Mouse (Mus musculus): ENCODE measurements around the gene Ano2. TPM values are rescaled to one million over a fixed set of nuclear protein-coding genes. Genes with fewer than 3 reads are reported as not detected.
A peak's percentile ranks its signal among the peaks of the same experiment; 100 is the strongest.

Gene Ano2
- 0.24 and 0.28 TPM in 2 replicates for polyA plus RNA-seq (2015; fragmentation: Nextera tagmentation; extraction: Ambion mirVana)

GRCm38 (mm10) chr6:125690057-125690703 is at the start of gene Ano2:
Gene Ano2, plus strand, starts transcription at chr6:125690419.
- Histone ChIP-seq H3K27me3 (replicated peaks) (peaks cover 14% of the 10 kb centered on the region), H3K36me3 (no peaks in the 10 kb centered on the region), H3K4me3 (replicated peaks) (peak within 1 kb of the TSS; percentile 13; the same call in 1 of the 2 replicates), H3K9ac (no peak within 1 kb of the TSS), H3K9me3 (no peaks in the 10 kb centered on the region), H3K27ac (no peak within 1 kb of the TSS), H3K4me1 (0 out of 2 replicates have a peak, but pooled peaks cover 8% of the 10 kb centered on the region), H3K4me2 (peak within 1 kb of the TSS; percentile 45)
- WGBS: 3% methylated on average over 18 of the region's 20 CpGs
- 0 out of 2 replicates have a peak, but pooled peaks have one; percentile 14 for ATAC-seq (ENCODE audit: insufficient read depth, low FRiP score, low read depth)

GRCm38 (mm10) chr6:125640486-125640885 is 49.7 kb upstream of the Ano2 start:
- H3K9me3 ChIP-seq: no peaks in the 10 kb centered on the region
- 39% methylated on average over 4 of the region's 4 CpGs for WGBS
- no peak for ATAC-seq (ENCODE audit: insufficient read depth, low FRiP score, low read depth)
- H3K4me3 ChIP-seq (replicated peaks): no peak overlapping the region
- H3K27ac ChIP-seq: no peak overlapping the region
- no peaks in the 10 kb centered on the region for H3K27me3 ChIP-seq (replicated peaks)
- no peaks in the 10 kb centered on the region for H3K36me3 ChIP-seq
- no peak overlapping the region for H3K4me2 ChIP-seq
- H3K4me1 ChIP-seq: no peaks in the 10 kb centered on the region
- H3K9ac ChIP-seq: no peak overlapping the region

GRCm38 (mm10) chr6:125641146-125641545 is 49.1 kb upstream of the Ano2 start:
- no peaks in the 10 kb centered on the region for H3K27me3 ChIP-seq (replicated peaks)
- H3K9ac ChIP-seq: no peak overlapping the region
- no peak for ATAC-seq (ENCODE audit: insufficient read depth, low FRiP score, low read depth)
- H3K27ac ChIP-seq: no peak overlapping the region
- H3K36me3 ChIP-seq: no peaks in the 10 kb centered on the region
- no peaks in the 10 kb centered on the region for H3K9me3 ChIP-seq
- H3K4me1 ChIP-seq: no peaks in the 10 kb centered on the region
- no peak overlapping the region for H3K4me2 ChIP-seq
- 63% methylated on average over 8 of the region's 8 CpGs for WGBS
- no peak overlapping the region for H3K4me3 ChIP-seq (replicated peaks)

GRCm38 (mm10) chr6:125648964-125649363 is 41.3 kb upstream of the Ano2 start:
- Histone ChIP-seq H3K9ac (no peak overlapping the region), H3K27ac (no peak overlapping the region), H3K36me3 (no peaks in the 10 kb centered on the region), H3K27me3 (replicated peaks) (no peaks in the 10 kb centered on the region), H3K4me1 (no peaks in the 10 kb centered on the region), H3K4me2 (no peak overlapping the region), H3K9me3 (no peaks in the 10 kb centered on the region), H3K4me3 (replicated peaks) (no peak overlapping the region)
- no peak for ATAC-seq (ENCODE audit: insufficient read depth, low FRiP score, low read depth)
- 79% methylated on average over 12 of the region's 12 CpGs for WGBS

GRCm38 (mm10) chr6:125651335-125651734 is 38.9 kb upstream of the Ano2 start:
- 68% methylated on average over 3 of the region's 3 CpGs for whole genome bisulfite sequencing
- no peaks in the 10 kb centered on the region for H3K27me3 ChIP-seq (replicated peaks)
- H3K4me1 ChIP-seq: no peaks in the 10 kb centered on the region
- H3K36me3 ChIP-seq: no peaks in the 10 kb centered on the region
- ATAC-seq (ENCODE audit: insufficient read depth, low FRiP score, low read depth): no peak
- H3K9me3 ChIP-seq: no peaks in the 10 kb centered on the region
- H3K4me3 ChIP-seq (replicated peaks): no peak overlapping the region
- H3K9ac ChIP-seq: no peak overlapping the region
- H3K27ac ChIP-seq: no peak overlapping the region
- no peak overlapping the region for H3K4me2 ChIP-seq

DNA sequence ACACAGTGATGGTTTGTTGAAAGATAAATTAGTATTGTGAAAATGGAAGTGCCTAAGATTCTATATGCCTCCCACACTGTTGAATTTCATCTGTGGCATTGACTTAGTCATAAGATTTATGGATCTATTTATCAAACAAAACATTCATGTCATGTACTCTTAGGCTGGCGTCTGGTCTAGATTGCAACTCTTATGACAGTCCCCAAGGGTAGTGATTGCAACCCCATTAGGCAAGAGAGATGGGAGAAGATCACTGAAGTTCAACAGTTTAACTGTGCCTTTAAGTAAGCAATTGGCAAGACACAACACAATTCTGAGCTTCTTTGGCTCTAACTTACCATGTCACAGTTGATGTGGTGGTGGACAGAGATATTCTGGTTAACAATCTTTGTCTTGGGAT is 36.8 kb upstream of the Ano2 start:
- H3K4me1 ChIP-seq: no peaks in the 10 kb centered on the region
- 47% methylated on average over 1 of the region's 1 CpGs for WGBS

DNA sequence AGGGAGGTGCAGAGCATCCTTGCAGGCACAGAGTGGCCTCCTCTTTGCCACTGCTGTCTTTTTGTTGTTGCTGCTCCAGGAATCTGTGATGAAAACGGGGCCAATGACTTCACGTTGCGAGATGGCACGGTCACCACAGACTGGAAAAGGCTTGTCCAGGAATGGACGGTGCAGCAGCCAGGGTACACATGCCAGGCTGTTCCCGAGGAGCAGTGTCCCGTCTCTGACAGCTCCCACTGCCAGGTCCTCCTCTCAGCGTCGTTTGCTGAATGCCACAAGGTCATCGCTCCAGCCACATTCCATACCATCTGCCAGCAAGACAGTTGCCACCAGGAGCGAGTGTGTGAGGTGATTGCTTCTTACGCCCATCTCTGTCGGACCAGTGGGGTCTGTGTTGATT is 33.3 kb upstream of the Ano2 start:
- no peaks in the 10 kb centered on the region for H3K27me3 ChIP-seq (replicated peaks)
- no peak overlapping the region for H3K27ac ChIP-seq
- H3K9ac ChIP-seq: no peak overlapping the region
- no peaks in the 10 kb centered on the region for H3K36me3 ChIP-seq
- 84% methylated on average over 13 of the region's 13 CpGs for WGBS
- H3K4me1 ChIP-seq: no peaks in the 10 kb centered on the region
- H3K4me2 ChIP-seq: no peak overlapping the region
- no peaks in the 10 kb centered on the region for H3K9me3 ChIP-seq
- no peak for ATAC-seq (ENCODE audit: insufficient read depth, low FRiP score, low read depth)
- no peak overlapping the region for H3K4me3 ChIP-seq (replicated peaks)

More for the DNA sequence above, 36.8 kb upstream of the Ano2 start:
- H3K27me3 ChIP-seq (replicated peaks): no peaks in the 10 kb centered on the region
- no peak overlapping the region for H3K4me3 ChIP-seq (replicated peaks)
- no peak overlapping the region for H3K9ac ChIP-seq
- H3K4me2 ChIP-seq: no peak overlapping the region
- no peaks in the 10 kb centered on the region for H3K36me3 ChIP-seq
- H3K27ac ChIP-seq: no peak overlapping the region
- H3K9me3 ChIP-seq: no peaks in the 10 kb centered on the region
- no peak for ATAC-seq (ENCODE audit: insufficient read depth, low FRiP score, low read depth)

GRCm38 (mm10) chr6:125657966-125658365 is 32.3 kb upstream of the Ano2 start:
- no peak overlapping the region for H3K4me2 ChIP-seq
- no peaks in the 10 kb centered on the region for H3K27me3 ChIP-seq (replicated peaks)
- no peaks in the 10 kb centered on the region for H3K36me3 ChIP-seq
- no peak overlapping the region for H3K27ac ChIP-seq
- H3K4me3 ChIP-seq (replicated peaks): no peak overlapping the region
- WGBS: 73% methylated on average over 5 of the region's 5 CpGs
- ATAC-seq (ENCODE audit: insufficient read depth, low FRiP score, low read depth): no peak
- no peak overlapping the region for H3K9ac ChIP-seq
- H3K4me1 ChIP-seq: no peaks in the 10 kb centered on the region
- H3K9me3 ChIP-seq: no peaks in the 10 kb centered on the region

DNA sequence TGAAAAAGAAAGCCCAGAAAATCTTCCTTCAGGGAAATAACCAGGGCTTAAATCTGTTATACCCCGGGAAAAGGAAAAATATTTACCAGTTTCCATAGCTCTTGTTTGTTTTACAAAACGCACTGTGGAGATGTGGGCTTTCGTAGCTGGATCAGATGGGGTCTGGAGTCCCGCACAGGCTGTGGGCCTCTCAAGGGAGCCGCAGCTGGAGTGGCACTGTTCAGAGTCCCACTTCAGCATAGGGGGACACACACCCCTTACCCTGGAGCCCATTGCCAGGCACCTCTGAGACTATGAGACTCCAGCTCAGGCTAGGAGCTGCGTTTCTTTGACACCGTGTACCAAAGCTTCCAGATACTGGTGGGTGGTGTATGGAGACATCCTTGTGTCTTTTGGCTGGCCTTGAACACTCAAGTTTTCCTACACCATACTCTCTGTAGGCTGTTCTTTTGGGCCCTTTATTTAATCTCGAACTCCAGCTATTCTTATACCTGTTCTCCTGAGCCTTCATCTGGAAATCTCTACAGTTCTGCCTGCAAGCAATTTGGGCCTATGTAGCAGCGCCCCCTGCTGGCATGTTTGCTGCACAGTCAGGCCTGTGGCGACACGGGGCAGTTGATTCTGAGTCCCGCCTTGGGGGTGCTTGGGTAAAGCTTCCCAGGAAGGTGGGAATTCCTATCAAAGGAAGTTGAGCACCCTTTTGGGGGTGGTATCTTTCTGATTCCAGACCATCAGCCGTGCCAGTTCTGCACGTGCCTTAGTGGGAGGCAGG is 28.9 kb upstream of the Ano2 start:
- H3K4me2 ChIP-seq: no peak overlapping the region
- no peaks in the 10 kb centered on the region for H3K36me3 ChIP-seq
- H3K27me3 ChIP-seq (replicated peaks): no peaks in the 10 kb centered on the region
- ATAC-seq (ENCODE audit: insufficient read depth, low FRiP score, low read depth): no peak
- no peak overlapping the region for H3K27ac ChIP-seq
- 40% methylated on average over 14 of the region's 14 CpGs for WGBS
- H3K4me1 ChIP-seq: no peaks in the 10 kb centered on the region
- no peaks in the 10 kb centered on the region for H3K9me3 ChIP-seq
- H3K4me3 ChIP-seq (replicated peaks): no peak overlapping the region
- H3K9ac ChIP-seq: no peak overlapping the region

DNA sequence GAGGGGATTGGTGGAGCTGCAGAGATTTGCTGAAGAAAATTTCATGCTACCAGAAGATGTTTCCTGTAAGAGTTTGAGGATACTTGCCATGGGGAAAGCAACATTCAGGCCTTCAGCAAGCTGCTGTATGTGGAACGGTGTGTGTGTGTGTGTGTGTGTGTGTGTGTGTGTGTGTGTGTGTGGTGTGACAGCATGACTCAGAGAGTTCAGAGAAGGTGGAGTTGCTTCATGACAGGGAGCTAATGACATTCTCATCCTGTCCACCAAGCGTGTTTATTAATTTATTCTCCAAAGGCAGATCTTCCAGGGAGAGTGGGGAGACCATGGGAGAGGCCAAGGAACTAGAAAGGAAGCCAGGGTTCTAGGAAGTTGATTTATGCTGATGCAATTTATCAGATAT is 26.3 kb upstream of the Ano2 start:
- no peaks in the 10 kb centered on the region for H3K4me1 ChIP-seq
- H3K4me2 ChIP-seq: no peak overlapping the region
- H3K9me3 ChIP-seq: no peaks in the 10 kb centered on the region
- no peak overlapping the region for H3K9ac ChIP-seq
- H3K36me3 ChIP-seq: no peaks in the 10 kb centered on the region
- H3K4me3 ChIP-seq (replicated peaks): no peak overlapping the region
- no peak overlapping the region for H3K27ac ChIP-seq
- 69% methylated on average over 2 of the region's 2 CpGs for WGBS
- no peak for ATAC-seq (ENCODE audit: insufficient read depth, low FRiP score, low read depth)
- no peaks in the 10 kb centered on the region for H3K27me3 ChIP-seq (replicated peaks)

DNA sequence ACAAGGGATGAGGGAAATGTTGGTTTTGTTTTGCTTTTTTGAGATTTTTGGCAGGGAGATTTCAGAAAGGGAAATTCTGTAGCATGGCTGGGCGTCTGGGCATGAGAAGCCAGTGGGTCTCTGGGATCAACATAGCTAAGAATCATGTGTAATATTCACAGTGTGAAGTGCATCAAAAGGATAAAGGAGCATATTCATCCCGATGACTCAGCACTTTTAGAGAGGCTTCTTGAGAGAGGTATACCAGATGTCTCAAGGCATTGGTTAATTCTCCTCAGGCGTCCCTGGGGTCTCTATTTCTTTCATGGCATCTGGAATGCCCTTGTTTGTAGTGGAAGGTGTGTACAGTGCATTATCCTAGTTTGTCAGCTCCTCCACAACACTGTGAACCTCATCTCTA is 18.4 kb upstream of the Ano2 start:
- Histone ChIP-seq H3K4me2 (no peak overlapping the region), H3K9me3 (no peaks in the 10 kb centered on the region), H3K9ac (no peak overlapping the region), H3K27me3 (replicated peaks) (no peaks in the 10 kb centered on the region), H3K4me1 (no peaks in the 10 kb centered on the region), H3K4me3 (replicated peaks) (no peak overlapping the region), H3K36me3 (no peaks in the 10 kb centered on the region), H3K27ac (no peak overlapping the region)
- ATAC-seq (ENCODE audit: insufficient read depth, low FRiP score, low read depth): no peak
- 74% methylated on average over 3 of the region's 3 CpGs for WGBS

DNA sequence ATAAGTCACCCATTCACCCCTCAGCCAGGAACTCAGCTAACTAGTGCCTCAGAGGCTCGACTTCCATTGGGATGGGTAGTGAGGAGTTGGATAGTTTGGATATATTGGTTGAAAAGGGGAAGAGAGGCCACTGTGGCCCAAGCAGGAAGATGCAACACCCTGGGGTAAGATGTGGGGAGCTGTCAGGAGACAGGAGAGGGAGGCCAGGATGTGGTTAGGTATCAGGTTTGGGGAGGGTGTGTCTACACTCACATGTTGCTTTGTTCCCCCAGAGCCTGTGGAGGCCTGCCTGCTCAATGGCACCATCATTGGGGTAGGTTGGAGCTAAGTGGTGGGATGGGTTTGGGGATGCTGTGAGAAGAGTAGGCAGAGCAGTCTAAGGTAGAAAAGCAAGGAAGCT is 11.7 kb upstream of the Ano2 start:
- no peaks in the 10 kb centered on the region for H3K9me3 ChIP-seq
- no peak overlapping the region for H3K9ac ChIP-seq
- 70% methylated on average over 1 of the region's 1 CpGs for WGBS
- no peaks in the 10 kb centered on the region for H3K4me1 ChIP-seq
- no peak overlapping the region for H3K4me3 ChIP-seq (replicated peaks)
- no peak overlapping the region for H3K4me2 ChIP-seq
- H3K27ac ChIP-seq: no peak overlapping the region
- H3K36me3 ChIP-seq: no peaks in the 10 kb centered on the region
- no peaks in the 10 kb centered on the region for H3K27me3 ChIP-seq (replicated peaks)
- ATAC-seq (ENCODE audit: insufficient read depth, low FRiP score, low read depth): no peak
